Mouse (Mus musculus) midbrain, postnatal 0 days (tissue): ENCODE data around the gene Stkld1. TPM values are rescaled to one million over a fixed set of nuclear protein-coding genes. Genes with fewer than 3 reads are reported as not detected.

ENCODE experiments used
- ATAC-seq: fragments of 200-750 bp; cut with Nextera tagmentation; 2 replicates; pipeline ENCODE4 v1.8.0; 2017; ENCODE audit warnings: moderate number of reproducible peaks, mild to moderate bottlenecking, moderate TSS enrichment, moderate library complexity; ENCODE audit not compliant: low FRiP score
- DNase-seq: peaks from one replicate; pipeline ENCODE4 v3.0.0-alpha.2; 2015; ENCODE audit warnings: low spot score
- H3K27ac ChIP-seq: fragments of 300-500 bp; sonication (generic); 2 replicates; pipeline ENCODE4 v1.5.1; 2014; ENCODE audit warnings: low read depth, mild to moderate bottlenecking, low read length, mixed read lengths
- H3K27me3 ChIP-seq: fragments of 300-500 bp; sonication (generic); 2 replicates; pipeline ENCODE4 v1.6.1; 2014; ENCODE audit warnings: low read length, control low read depth, mixed read lengths; ENCODE audit not compliant: insufficient read depth
- H3K36me3 ChIP-seq: fragments of 300-500 bp; sonication (generic); 2 replicates; pipeline ENCODE4 v1.6.1; 2014; ENCODE audit warnings: low read length, control low read depth, mixed read lengths; ENCODE audit not compliant: insufficient read depth
- H3K4me1 ChIP-seq: fragments of 300-500 bp; sonication (generic); 2 replicates; pipeline ENCODE4 v1.6.1; 2014; ENCODE audit warnings: mild to moderate bottlenecking, control low read depth, antibody characterized with exemption, low read length, mixed read lengths; ENCODE audit not compliant: insufficient read depth
- H3K4me2 ChIP-seq: fragments of 300-500 bp; sonication (generic); 2 replicates; pipeline ENCODE4 v1.6.1; 2014; ENCODE audit warnings: low read depth, mild to moderate bottlenecking, low read length, mixed read lengths; ENCODE audit not compliant: poor library complexity, severe bottlenecking
- H3K4me3 ChIP-seq: fragments of 300-500 bp; sonication (generic); 2 replicates; pipeline ENCODE4 v1.5.1; 2014; ENCODE audit warnings: low read depth, mild to moderate bottlenecking, low read length, moderate library complexity
- H3K9ac ChIP-seq: fragments of 300-500 bp; sonication (generic); replicated peaks from 2 replicates; pipeline ENCODE4 v1.6.1; 2014; ENCODE audit warnings: mild to moderate bottlenecking, low read length, moderate library complexity, mixed read lengths; ENCODE audit not compliant: poor library complexity, severe bottlenecking
- H3K9me3 ChIP-seq: fragments of 300-500 bp; sonication (generic); 2 replicates; pipeline ENCODE4 v1.6.1; 2016; ENCODE audit warnings: low read length, control low read depth
- CTCF ChIP-seq: IDR thresholded peaks from 2 replicates; pipeline ENCODE4 v1.5.1; 2016; ENCODE audit warnings: antibody characterized with exemption, mild to moderate bottlenecking
- WGBS: fragments of 180-500 bp; shearing (Covaris S2); extraction: QIAGEN DNeasy Blood & Tissue Kit; methylation state at CpG from one replicate; pipeline ENCODE4 v1.1.7; 2014; 5-methylcytosine and 5-hydroxymethylcytosine counted together
- polyA plus RNA-seq: library from polyadenylated mRNA; unstranded; fragments of >200 nt; fragmentation: Nextera tagmentation; extraction: Ambion mirVana; gene quantifications from 2 replicates; pipeline ENCODE4 v1.2.1, GENCODE M21; 2015
- total RNA-seq: library from RNA; depleted of rRNA; stranded (reverse); fragments of >200 nt; gene quantifications from 2 replicates; pipeline ENCODE4 v1.2.3, GENCODE M21; 2014

The Stkld1 gene
- total and polyA plus RNA-seq, 2 experiments from 2014 or later, result 0.11 to 0.33 TPM

DNA sequence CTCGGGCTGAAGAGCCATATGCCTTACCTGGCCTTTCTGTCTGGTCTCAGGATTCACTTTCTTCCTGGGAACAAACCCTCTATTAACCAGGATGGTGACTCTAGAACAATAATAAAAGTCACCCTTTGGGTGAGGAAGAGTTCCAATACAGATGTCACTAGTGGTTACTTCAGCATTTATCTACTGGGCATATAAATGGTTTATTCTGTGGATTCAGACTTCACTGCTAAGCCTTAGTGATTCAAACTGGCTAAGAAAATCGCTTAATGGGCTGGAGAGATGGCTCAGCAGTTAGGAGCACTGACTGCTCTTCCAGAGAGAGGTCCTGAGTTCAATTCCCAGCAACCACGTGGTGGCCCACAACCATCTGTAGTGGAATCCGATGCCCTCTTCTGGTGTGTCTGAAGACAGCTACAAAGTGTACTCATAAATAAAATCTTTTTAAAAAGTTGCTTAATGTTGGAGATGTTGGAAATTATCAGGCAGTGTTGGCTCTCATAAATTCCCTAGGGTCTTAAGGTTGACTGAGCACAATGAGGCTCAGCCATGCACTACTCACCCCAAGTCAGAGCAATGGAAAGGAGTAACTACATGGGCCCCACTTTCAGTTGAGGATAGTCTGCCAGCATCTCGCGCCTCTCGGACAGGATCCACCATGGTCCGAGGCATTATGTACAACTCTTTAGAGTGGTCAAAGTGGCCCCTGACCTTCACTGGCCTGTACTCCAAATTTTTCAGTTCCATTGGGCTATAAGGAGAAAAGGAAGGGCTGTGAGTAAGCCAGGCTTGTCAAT is 19.5 kb upstream of the Stkld1 start:
- DNase-seq (no peak), ATAC-seq (no peak)
- Histone ChIP-seq H3K4me3 (no peak overlapping the region), H3K4me2 (no peak overlapping the region), H3K36me3 (peaks cover 34% of the 10 kb centered on the region), H3K27me3 (no peaks in the 10 kb centered on the region), H3K9ac (no peak overlapping the region), H3K9me3 (no peaks in the 10 kb centered on the region), H3K27ac (no peak overlapping the region), H3K4me1 (peaks cover 27% of the 10 kb centered on the region)
- WGBS, result 66% methylated on average over 8 of the region's 8 CpGs
- TF ChIP-seq CTCF, result peak; percentile 22; the same call in 1 of the 2 replicates

DNA sequence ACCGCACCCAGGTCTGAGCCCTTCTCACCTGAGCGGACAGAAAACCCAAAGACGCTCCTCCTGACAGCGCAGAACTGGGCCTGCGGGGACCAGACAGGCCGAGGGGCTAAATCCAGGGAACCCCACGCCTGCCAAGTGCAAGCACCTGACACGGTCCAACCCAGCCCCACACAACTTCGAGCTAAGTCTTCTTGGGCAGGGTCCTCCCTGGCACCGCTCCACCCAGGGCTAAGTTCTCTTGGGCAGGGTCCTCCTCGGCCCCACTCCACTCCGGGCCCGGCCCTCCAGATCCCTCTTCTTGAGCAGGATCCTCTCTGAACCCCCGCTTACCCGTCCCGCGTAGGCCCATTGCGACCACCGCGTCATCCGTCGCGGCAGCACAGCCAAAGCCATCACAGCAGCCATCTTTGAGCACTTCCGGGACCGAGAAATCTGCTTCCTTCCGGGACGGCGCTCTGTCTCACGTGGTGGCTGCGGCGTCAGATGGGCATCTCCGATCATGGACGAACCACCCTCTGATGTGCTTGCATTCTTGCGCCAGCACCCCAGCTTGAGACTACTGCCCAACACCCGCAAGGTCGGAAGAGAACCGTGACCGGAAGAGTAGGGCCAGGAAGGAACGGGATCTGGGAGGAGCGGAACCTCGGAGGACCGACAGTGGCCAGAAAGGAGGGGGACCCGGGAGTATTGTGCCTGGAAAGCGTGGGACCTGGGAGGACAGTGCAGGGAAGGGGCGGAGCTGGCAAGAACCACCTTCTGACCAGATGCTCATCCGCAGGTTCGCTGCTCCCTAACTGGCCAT is 17.7 kb upstream of the Stkld1 start, which contains the start of the genes Surf2 and Surf1:
Gene Surf2 (plus strand): TSS at position 441 of the 802 bp plus-strand sequence.
Gene Surf1 (minus strand): TSS at position 604 of the 802 bp plus-strand sequence.
- Histone ChIP-seq H3K4me2 (peak within 1 kb of the TSS; percentile 98), H3K27ac (peak within 1 kb of the TSS; percentile 78), H3K27me3 (no peaks in the 10 kb centered on the region), H3K36me3 (peaks cover 51% of the 10 kb centered on the region), H3K4me3 (peak within 1 kb of the TSS; percentile 73), H3K4me1 (peaks cover 27% of the 10 kb centered on the region), H3K9me3 (no peaks in the 10 kb centered on the region), H3K9ac (peak within 1 kb of the TSS; percentile 81)
- DNase-seq (peak; percentile 90), ATAC-seq (peak; percentile 81)
- 3% methylated on average over 47 of the region's 47 CpGs for WGBS
- TF ChIP-seq CTCF, result no peak

DNA sequence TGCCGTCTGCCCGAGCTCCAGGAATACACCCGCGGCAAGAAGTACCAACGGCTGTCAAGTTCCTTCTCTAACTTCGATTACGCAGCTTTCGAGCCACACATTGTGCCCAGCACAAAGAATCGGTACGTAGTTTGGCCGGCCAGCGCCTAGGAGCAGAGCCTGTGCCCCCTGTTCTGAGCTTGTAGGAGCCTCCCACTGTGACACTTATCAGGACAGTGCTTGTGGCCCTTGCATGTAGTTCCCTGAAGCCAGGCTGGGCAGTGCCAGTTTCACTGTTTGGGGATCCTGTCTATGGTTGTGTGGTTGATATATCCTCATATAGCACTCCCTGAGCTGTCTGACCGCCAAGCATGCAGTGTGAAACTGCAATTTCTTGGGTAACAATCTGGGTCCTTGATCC is 17.1 kb upstream of the Stkld1 start:
- peak overlapping the region; percentile 98 for H3K4me2 ChIP-seq

DNA sequence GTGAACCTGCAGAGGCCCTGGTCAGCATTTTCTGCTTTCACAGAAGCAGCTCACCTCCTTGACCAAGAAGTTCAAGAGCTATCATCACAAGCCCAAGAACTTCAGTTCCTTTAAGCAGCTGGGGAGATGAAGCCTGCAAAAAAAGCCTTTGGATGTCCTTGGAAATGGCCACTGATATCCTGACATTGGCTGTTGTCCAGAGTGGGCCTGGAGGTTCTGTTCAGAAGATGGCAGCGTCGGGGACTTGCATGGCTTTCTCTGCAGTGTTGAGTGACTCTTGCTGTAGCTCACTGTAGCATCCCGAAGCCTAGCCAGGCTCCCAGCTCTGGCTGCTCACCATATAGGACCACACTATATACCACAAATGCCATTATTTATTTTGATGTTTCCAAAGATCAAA is 14.2 kb upstream of the Stkld1 start:
- WGBS, result 87% methylated on average over 3 of the region's 3 CpGs
- Histone ChIP-seq H3K27me3 (no peaks in the 10 kb centered on the region), H3K4me1 (peaks cover 20% of the 10 kb centered on the region), H3K27ac (no peak overlapping the region), H3K4me2 (no peak overlapping the region), H3K9me3 (no peaks in the 10 kb centered on the region), H3K9ac (no peak overlapping the region), H3K4me3 (no peak overlapping the region), H3K36me3 (peaks cover 59% of the 10 kb centered on the region)
- no peak for ATAC-seq
- DNase-seq, result no peak
- no peak for TF ChIP-seq CTCF

More for the DNA sequence above, 17.1 kb upstream of the Stkld1 start:
- H3K27me3 ChIP-seq, result no peaks in the 10 kb centered on the region
- TF ChIP-seq CTCF, result no peak
- peak overlapping the region; percentile 73 for H3K4me3 ChIP-seq
- 3% methylated on average over 13 of the region's 13 CpGs for WGBS
- H3K4me1 ChIP-seq, result peaks cover 24% of the 10 kb centered on the region
- DNase-seq, result no peak
- H3K27ac ChIP-seq, result peak overlapping the region; percentile 78
- H3K36me3 ChIP-seq, result peaks cover 58% of the 10 kb centered on the region
- H3K9ac ChIP-seq, result peak overlapping the region; percentile 81
- ATAC-seq, result peak; percentile 18; the same call in 1 of the 2 replicates
- no peaks in the 10 kb centered on the region for H3K9me3 ChIP-seq

DNA sequence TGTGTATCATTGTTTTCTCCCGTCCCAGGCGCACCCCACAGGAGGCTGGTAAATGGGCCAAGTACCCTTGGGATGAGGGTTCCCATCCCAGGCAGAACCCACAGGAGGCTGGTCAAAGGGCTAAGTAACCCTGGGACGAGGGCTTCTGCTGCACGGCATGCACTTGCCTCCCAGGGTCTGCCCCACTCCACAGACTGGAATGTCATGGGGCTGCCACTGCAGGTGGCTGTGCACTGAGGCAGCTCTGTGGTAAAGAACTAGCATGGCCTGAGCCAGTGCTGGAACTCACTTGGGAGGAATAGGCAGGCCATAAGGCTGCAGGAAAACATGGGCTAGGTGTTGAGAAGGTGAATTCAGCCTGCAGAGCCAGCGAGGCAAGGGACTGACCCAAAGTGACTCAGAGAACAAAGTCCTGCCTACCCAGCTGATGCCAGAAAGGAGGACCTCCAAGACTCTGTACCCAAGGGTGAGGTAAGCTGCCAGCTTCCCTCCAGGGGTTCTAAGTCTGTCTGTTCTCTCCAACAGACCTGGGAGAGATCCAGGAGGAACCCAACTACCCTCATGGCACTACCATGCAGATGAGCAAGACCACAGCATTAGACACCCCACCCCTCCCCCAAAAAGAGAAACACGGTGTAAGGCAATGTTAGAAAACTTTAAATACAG is 13.5 kb upstream of the Stkld1 start:
- no peaks in the 10 kb centered on the region for H3K27me3 ChIP-seq
- no peaks in the 10 kb centered on the region for H3K9me3 ChIP-seq
- H3K4me3 ChIP-seq, result no peak overlapping the region
- DNase-seq, result no peak
- H3K27ac ChIP-seq, result no peak overlapping the region
- no peak overlapping the region for H3K9ac ChIP-seq
- ATAC-seq, result no peak
- H3K4me2 ChIP-seq, result no peak overlapping the region
- no peak for TF ChIP-seq CTCF
- WGBS, result 87% methylated on average over 6 of the region's 6 CpGs
- peaks cover 17% of the 10 kb centered on the region for H3K4me1 ChIP-seq
- peaks cover 64% of the 10 kb centered on the region for H3K36me3 ChIP-seq
